Mouse (Mus musculus) forebrain, embryonic 15.5 days (tissue): ENCODE measurements around the gene Gm10378. TPM values are rescaled to one million over a fixed set of nuclear protein-coding genes. Genes with fewer than 3 reads are reported as not detected.
"Not testable (repeated sequence)": the region's sequence is repeated elsewhere in the genome, so short reads cannot be mapped to it uniquely, and the experiment has no call there.

Experiments
- ATAC-seq: fragments of 200-750 bp; cut with Nextera tagmentation; replicated peaks from 2 replicates; pipeline ENCODE4 v1.8.0; 2017; ENCODE audit warnings: mild to moderate bottlenecking, moderate TSS enrichment, moderate library complexity
- H3K27ac ChIP-seq: fragments of 300-500 bp; sonication (generic); replicated peaks from 2 replicates; pipeline ENCODE4 v1.5.1; 2015; ENCODE audit warnings: mild to moderate bottlenecking, inconsistent platforms
- H3K27me3 ChIP-seq: fragments of 300-500 bp; sonication (generic); 2 replicates; pipeline ENCODE4 v1.6.1; 2015; ENCODE audit warnings: inconsistent platforms
- H3K36me3 ChIP-seq: fragments of 300-500 bp; sonication (generic); 2 replicates; pipeline ENCODE4 v1.6.1; 2015; ENCODE audit warnings: mild to moderate bottlenecking, inconsistent platforms
- H3K4me1 ChIP-seq: fragments of 300-500 bp; sonication (generic); 2 replicates; pipeline ENCODE4 v1.6.1; 2015; ENCODE audit warnings: inconsistent platforms
- H3K4me2 ChIP-seq: fragments of 300-500 bp; sonication (generic); replicated peaks from 2 replicates; pipeline ENCODE4 v1.6.1; 2015; ENCODE audit warnings: mild to moderate bottlenecking, inconsistent platforms
- H3K4me3 ChIP-seq: fragments of 300-500 bp; sonication (generic); 2 replicates; pipeline ENCODE4 v1.5.1; 2015; ENCODE audit warnings: mild to moderate bottlenecking, inconsistent platforms
- H3K9ac ChIP-seq: fragments of 300-500 bp; sonication (generic); replicated peaks from 2 replicates; pipeline ENCODE4 v1.6.1; 2015; ENCODE audit warnings: mild to moderate bottlenecking, inconsistent platforms
- H3K9me3 ChIP-seq: fragments of 300-500 bp; sonication (generic); 2 replicates; pipeline ENCODE4 v1.6.1; 2016; ENCODE audit warnings: inconsistent platforms
- WGBS: fragments of 180-500 bp; shearing (Covaris S2); methylation state at CpG from one replicate; pipeline ENCODE4 v1.1.7; 2015; ENCODE audit warnings: mixed read lengths; 5-methylcytosine and 5-hydroxymethylcytosine counted together
- microRNA-seq: library from miRNA; unstranded; fragments of <30 nt; microRNA quantifications from one replicate; pipeline ENCODE4, GENCODE M21; 2016
- polyA plus RNA-seq: library from polyadenylated mRNA; unstranded; fragments of >200 nt; fragmentation: Nextera tagmentation; extraction: Ambion mirVana; gene quantifications from 2 replicates; pipeline ENCODE4 v1.2.1, GENCODE M21; 2015

Gm10378 gene
- not detected in 2 replicates for polyA plus RNA-seq

- not testable (repeated sequence) for H3K36me3 ChIP-seq, H3K4me3 ChIP-seq, H3K27ac ChIP-seq, H3K9me3 ChIP-seq, ATAC-seq, H3K27me3 ChIP-seq, H3K4me2 ChIP-seq, H3K4me1 ChIP-seq, H3K9ac ChIP-seq
- no CpG with 5 or more reads among the region's 1 CpGs for WGBS
These were observed at the start of gene Gm10378 for GRCm38 (mm10) chr14:42655638-42656037. Gene Gm10378, plus strand, starts transcription at chr14:42655938.

GRCm38 (mm10) chr14:42641817-42642216, 13.9 kb upstream of the Gm10378 start, which contains the start of gene Gm3633:
Gene Gm3633, minus strand, starts transcription at chr14:42641917.
- ATAC-seq, H3K27me3 ChIP-seq, H3K9me3 ChIP-seq, H3K9ac ChIP-seq, H3K4me2 ChIP-seq, H3K4me3 ChIP-seq, H3K4me1 ChIP-seq, H3K27ac ChIP-seq, H3K36me3 ChIP-seq: not testable (repeated sequence)
- WGBS, result 89% methylated on average over 1 of the region's 2 CpGs

Small RNAs within 50 kb of the gene (microRNA-seq; reads per million reads assigned to microRNA genes)
- gene Gm23620 (not detected), gene Gm25228 (not detected)

Other genes with a start within 250 kb of the Gm10378 start
- not detected in 2 replicates for gene Gm8005, start 216.3 kb upstream of the Gm10378 start, polyA plus RNA-seq
- not detected in 2 replicates for gene Gm8011, start 192.1 kb upstream of the Gm10378 start, polyA plus RNA-seq
- not detected in 2 replicates for gene Gm8020, start 153.6 kb upstream of the Gm10378 start, polyA plus RNA-seq
- not detected in 2 replicates for gene Gm8024, start 131.7 kb upstream of the Gm10378 start, polyA plus RNA-seq
- not detected in 2 replicates for gene Gm17124, start 56.1 kb upstream of the Gm10378 start, polyA plus RNA-seq
- not detected in 2 replicates for gene Gm3633, start 14.0 kb upstream of the Gm10378 start, polyA plus RNA-seq
- not detected in 2 replicates for gene Gm3015, start 112.9 kb downstream of the Gm10378 start, polyA plus RNA-seq
- not detected in 2 replicates for gene Gm10377, start 142.0 kb downstream of the Gm10378 start, polyA plus RNA-seq
- gene Gm21977, start 197.5 kb downstream of the Gm10378 start, polyA plus RNA-seq, result not detected in 2 replicates